Mouse (Mus musculus) sigmoid colon, adult 10 weeks (tissue): ENCODE measurements around the gene Cryba1. TPM values are rescaled to one million over a fixed set of nuclear protein-coding genes. Genes with fewer than 3 reads are reported as not detected.

Source experiments
- polyA plus RNA-seq: library from polyadenylated mRNA; stranded (reverse); fragments of 350-450 nt; fragmentation: Illumina TruSeq; extraction: RNeasy Lipid Tissue Mini Kit (QIAGEN cat#74804); gene quantifications from one replicate; pipeline ENCODE4 v1.2.3, GENCODE M21; 2014; ENCODE audit warnings: low read depth, low replicate concordance

Gene Cryba1
- not detected for polyA plus RNA-seq

DNA sequence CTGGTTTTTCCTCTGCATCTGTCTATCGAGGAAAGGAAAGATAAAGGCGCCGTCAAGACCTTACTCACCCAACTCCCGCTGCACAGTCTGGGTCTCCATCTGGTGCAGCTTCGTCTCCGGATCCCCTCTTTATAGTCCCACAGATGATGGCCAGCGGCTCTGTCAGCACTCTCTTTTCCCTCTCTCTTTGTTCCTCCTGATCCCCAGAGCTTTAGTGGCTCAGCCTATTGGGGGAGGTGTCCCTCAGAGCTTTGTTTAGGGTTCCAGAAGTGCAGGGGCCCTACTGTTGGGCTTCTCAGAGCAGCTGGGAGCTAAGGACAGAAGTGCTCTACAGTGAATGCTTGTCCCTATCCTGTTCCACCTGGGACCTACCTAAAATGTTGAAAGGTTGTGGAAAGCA is at the start of gene Cryba1:
Gene Cryba1 (minus strand): TSS at position 101 of the 400 bp plus-strand sequence.

GRCm38 (mm10) chr11:77762783-77763672 is 37.9 kb upstream of the Cryba1 start, which contains the start of gene Myo18a:
Myo18a (plus strand) TSS chr11:77763246.

GRCm38 (mm10) chr11:77685383-77686265 is 39.5 kb downstream of the Cryba1 start, which contains the start of gene Nufip2:
Nufip2 (plus strand) TSS chr11:77686155.

Other genes with a start within 250 kb of the Cryba1 start
- 0.25 TPM for gene Ankrd13b, start 235.6 kb downstream of the Cryba1 start, polyA plus RNA-seq
- gene Git1, start 231.7 kb downstream of the Cryba1 start, polyA plus RNA-seq, result 1.2 TPM
- gene Abhd15, start 210.2 kb downstream of the Cryba1 start, polyA plus RNA-seq, result 0.35 TPM
- gene Trp53i13, start 209.3 kb downstream of the Cryba1 start, polyA plus RNA-seq, result not detected
- not detected for gene Gm10392, start 206.1 kb downstream of the Cryba1 start, polyA plus RNA-seq
- 80.8 TPM for gene Taok1, start 117.5 kb downstream of the Cryba1 start, polyA plus RNA-seq
- gene Nufip2, start 39.1 kb downstream of the Cryba1 start, polyA plus RNA-seq, result 104 TPM
- gene Myo18a, start 38.0 kb upstream of the Cryba1 start, polyA plus RNA-seq, result 85.4 TPM
- gene Gm10277, start 62.5 kb upstream of the Cryba1 start, polyA plus RNA-seq, result not detected
- 2.3 TPM for gene Pipox, start 168.8 kb upstream of the Cryba1 start, polyA plus RNA-seq
- gene Sez6, start 205.5 kb upstream of the Cryba1 start, polyA plus RNA-seq, result not detected